Mouse (Mus musculus): ENCODE data around the gene Fgfr2. TPM values are rescaled to one million over a fixed set of nuclear protein-coding genes. Genes with fewer than 3 reads are reported as not detected.
A peak's percentile ranks its signal among the peaks of the same experiment; 100 is the strongest.
"Not testable (repeated sequence)": the region's sequence is repeated elsewhere in the genome, so short reads cannot be mapped to it uniquely, and the experiment has no call there.

Gene Fgfr2
- total RNA-seq, 2 experiments from 2014 or later = 1.5 to 1.7 TPM

- intact Hi-C loops (cut with DNase I) = no loop called here
- DNase-seq = no peak
These were observed 2703.2 kb downstream of the Fgfr2 start for GRCm38 (mm10) chr7:130419961-130420360.

- intact Hi-C loops (cut with DNase I) = no loop called here
- DNase-seq = no peak
These were observed 2715.5 kb downstream of the Fgfr2 start for GRCm38 (mm10) chr7:130407622-130408021.

GRCm38 (mm10) chr7:130403346-130403745, 2719.8 kb downstream of the Fgfr2 start:
- no peak for DNase-seq
- intact Hi-C loops (cut with DNase I) = no loop called here

- DNase-seq = no peak
- intact Hi-C loops (cut with DNase I) = loop anchor here (5.0 kb wide), 1 partner anchor 83 kb away; no protein-coding TSS in a partner anchor
These were observed 2728.5 kb downstream of the Fgfr2 start for GRCm38 (mm10) chr7:130394697-130395096.

- DNase-seq = not testable (repeated sequence)
- intact Hi-C loops (cut with DNase I) = loop anchor here (5.0 kb wide), 1 partner anchor 87 kb away; no protein-coding TSS in a partner anchor
These were observed 2733.1 kb downstream of the Fgfr2 start for GRCm38 (mm10) chr7:130390060-130390459.

GRCm38 (mm10) chr7:130386308-130386707, 2736.8 kb downstream of the Fgfr2 start:
- no peak for DNase-seq
- intact Hi-C loops (cut with DNase I) = no loop called here

GRCm38 (mm10) chr7:130385732-130386294, 2737.3 kb downstream of the Fgfr2 start:
- DNase-seq = no peak
- intact Hi-C loops (cut with DNase I) = no loop called here

- intact Hi-C loops (cut with DNase I) = loop anchor here (5.0 kb wide), 2 partner anchors 110 to 730 kb away; no protein-coding TSS in a partner anchor
- no peak for DNase-seq
These were observed 2741.0 kb downstream of the Fgfr2 start for GRCm38 (mm10) chr7:130382126-130382525.

- intact Hi-C loops (cut with DNase I) = loop anchor here (5.0 kb wide), 2 partner anchors 109 to 729 kb away; no protein-coding TSS in a partner anchor
- no peak for DNase-seq
These were observed 2741.7 kb downstream of the Fgfr2 start for GRCm38 (mm10) chr7:130381387-130381951.

GRCm38 (mm10) chr7:130380769-130381355, 2742.3 kb downstream of the Fgfr2 start:
- peak in 1 of 2 experiments; percentile 8 for DNase-seq
- intact Hi-C loops (cut with DNase I) = loop anchor here (5.0 kb wide), 2 partner anchors 109 to 729 kb away; no protein-coding TSS in a partner anchor

- intact Hi-C loops (cut with DNase I) = loop anchor here (5.0 kb wide), 2 partner anchors 108 to 728 kb away; no protein-coding TSS in a partner anchor
These were observed 2742.8 kb downstream of the Fgfr2 start for GRCm38 (mm10) chr7:130380367-130380766.

GRCm38 (mm10) chr7:130379886-130380285, 2743.3 kb downstream of the Fgfr2 start:
- no peak for DNase-seq
- intact Hi-C loops (cut with DNase I) = loop anchor here (5.0 kb wide), 2 partner anchors 108 to 728 kb away; no protein-coding TSS in a partner anchor

More at GRCm38 (mm10) chr7:130380367-130380766, 2742.8 kb downstream of the Fgfr2 start:
- DNase-seq = no peak

GRCm38 (mm10) chr7:130378308-130378707, 2744.8 kb downstream of the Fgfr2 start:
- DNase-seq = no peak
- intact Hi-C loops (cut with DNase I) = no loop called here

GRCm38 (mm10) chr7:130374311-130374710, 2748.8 kb downstream of the Fgfr2 start:
- DNase-seq = no peak
- intact Hi-C loops (cut with DNase I) = no loop called here

- no peak for DNase-seq
- intact Hi-C loops (cut with DNase I) = no loop called here
These were observed 2754.1 kb downstream of the Fgfr2 start for GRCm38 (mm10) chr7:130368827-130369641.

- DNase-seq = no peak
- intact Hi-C loops (cut with DNase I) = no loop called here
These were observed 2754.9 kb downstream of the Fgfr2 start for GRCm38 (mm10) chr7:130368036-130368826.

- DNase-seq = no peak
- intact Hi-C loops (cut with DNase I) = no loop called here
These were observed 2755.7 kb downstream of the Fgfr2 start for GRCm38 (mm10) chr7:130367222-130368035.

- DNase-seq = no peak
- intact Hi-C loops (cut with DNase I) = no loop called here
These were observed 2757.4 kb downstream of the Fgfr2 start for GRCm38 (mm10) chr7:130365711-130366110.
